Mouse (Mus musculus): ENCODE results near the gene Neb. TPM values are rescaled to one million over a fixed set of nuclear protein-coding genes. Genes with fewer than 3 reads are reported as not detected.
"Not testable (repeated sequence)": the region's sequence is repeated elsewhere in the genome, so short reads cannot be mapped to it uniquely, and the experiment has no call there.

Neb gene
- total RNA-seq, 2 experiments from 2014 or later, result 1.2 to 1.4 TPM

DNA sequence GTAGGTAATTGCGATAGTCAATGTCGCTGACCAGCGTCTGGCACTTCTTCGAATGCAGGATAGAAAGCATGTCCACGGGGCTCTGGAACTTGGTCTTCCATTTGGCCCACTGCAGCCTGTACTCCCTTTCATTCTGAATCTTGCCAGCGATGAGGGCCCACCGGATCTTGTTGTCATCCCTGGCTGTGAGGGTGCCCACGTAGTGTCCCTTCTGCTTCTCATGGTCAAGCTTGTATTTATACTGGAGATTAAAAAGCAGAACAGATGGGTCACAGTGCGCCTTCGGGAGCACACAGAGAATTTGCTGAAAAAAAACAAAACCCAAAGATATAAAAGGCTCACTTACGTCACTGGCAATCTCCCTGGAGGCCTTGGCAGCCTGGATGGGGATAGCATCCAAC, 165.7 kb downstream of the Neb start:
- DNase-seq (ENCODE audit: extremely low spot score in 1 of 2, low spot score in 1 of 2), result no peak

DNA sequence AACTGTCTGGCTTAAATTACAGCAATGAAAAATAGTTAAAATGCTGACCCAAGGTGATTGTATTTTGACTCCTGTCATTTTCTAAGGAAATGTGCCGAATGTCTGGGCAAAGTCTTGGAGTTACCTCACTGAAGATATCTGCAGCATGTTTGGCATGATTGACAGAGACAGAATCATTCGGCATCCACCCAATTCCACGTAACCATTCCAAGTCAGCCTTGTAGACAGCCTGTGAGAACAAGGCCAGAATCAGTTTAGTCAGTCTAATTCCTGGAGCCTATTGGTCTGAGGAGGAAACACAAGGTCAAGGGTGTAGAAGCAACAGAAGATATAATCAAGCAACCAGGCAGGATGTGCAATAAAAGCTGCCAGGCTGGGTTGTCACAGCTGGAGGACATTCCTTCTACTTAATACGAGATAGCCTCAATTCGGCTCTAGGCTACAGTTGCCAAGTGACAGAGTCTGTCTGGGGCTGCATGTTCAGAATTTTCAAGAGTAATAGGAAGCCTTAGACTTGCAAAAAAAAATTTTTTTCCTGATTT, 166.8 kb downstream of the Neb start:
- no peak for DNase-seq (ENCODE audit: extremely low spot score in 1 of 2, low spot score in 1 of 2)

- no peak for DNase-seq (ENCODE audit: extremely low spot score in 1 of 2, low spot score in 1 of 2)
Measured at GRCm38 (mm10) chr2:52210685-52211084, 167.6 kb downstream of the Neb start.

- DNase-seq (ENCODE audit: extremely low spot score in 1 of 2, low spot score in 1 of 2), result no peak
Measured at GRCm38 (mm10) chr2:52204992-52205391, 173.3 kb downstream of the Neb start.

DNA sequence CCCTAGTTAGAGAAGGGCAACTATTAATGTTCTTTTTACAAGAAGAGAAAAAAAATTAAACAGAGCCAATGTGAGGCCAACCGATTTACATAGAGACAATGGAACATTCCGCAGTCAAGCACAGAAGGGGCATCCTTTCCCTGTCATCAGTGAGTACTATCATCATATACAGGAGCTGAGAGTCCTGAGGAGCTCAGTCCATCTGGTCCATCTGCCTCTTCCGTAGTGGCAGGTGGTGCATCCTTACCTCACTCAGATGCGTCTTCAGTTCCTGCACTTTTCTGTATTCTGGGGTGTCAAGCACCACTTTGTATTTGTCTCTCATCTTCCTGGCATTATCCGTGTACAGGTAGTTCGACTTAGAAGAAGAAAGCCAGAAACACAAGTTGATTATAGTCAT, 184.6 kb downstream of the Neb start:
- DNase-seq (ENCODE audit: extremely low spot score in 1 of 2, low spot score in 1 of 2), result no peak

DNA sequence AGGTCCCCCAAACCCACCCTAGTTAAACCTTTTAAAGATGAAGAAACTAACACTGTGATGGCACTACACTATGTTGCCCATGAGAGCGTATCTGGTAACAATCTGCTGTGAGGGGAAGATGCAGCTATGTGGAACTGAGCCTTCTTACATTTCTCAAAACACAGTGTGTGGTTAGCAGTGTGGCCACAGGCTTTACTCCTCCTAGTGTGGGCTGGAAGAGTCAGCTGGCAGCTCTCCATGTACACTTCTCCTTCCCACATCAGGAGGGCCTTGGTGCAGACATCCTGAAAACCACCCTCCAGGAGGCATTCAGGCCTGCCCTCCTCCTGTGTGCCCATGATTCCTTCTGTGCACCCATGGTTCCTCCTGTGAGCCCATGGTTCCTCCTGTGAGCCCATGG, 198.6 kb downstream of the Neb start:
- DNase-seq (ENCODE audit: extremely low spot score in 1 of 2, low spot score in 1 of 2), result no peak

- DNase-seq (ENCODE audit: extremely low spot score in 1 of 2, low spot score in 1 of 2), result no peak
Measured at GRCm38 (mm10) chr2:52177726-52178125, 200.5 kb downstream of the Neb start.

DNA sequence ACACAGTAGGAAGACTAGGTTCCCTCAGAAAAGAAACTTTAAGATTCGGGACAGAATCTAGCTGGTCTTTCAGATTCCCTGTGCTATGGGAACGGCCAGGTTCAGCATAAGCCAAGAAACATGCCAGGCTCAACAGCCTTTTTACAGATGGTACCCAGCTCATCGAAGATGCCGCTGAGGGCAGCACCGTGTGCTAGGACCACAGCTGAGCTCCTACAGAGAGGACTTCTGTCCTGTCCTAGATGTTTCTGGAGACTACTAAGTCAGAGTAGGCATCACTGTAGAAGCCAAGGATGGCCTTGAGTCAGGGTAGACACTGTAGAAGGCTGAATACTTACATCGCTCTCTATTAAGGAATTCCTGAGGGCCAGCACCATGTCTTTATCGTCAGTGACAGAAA, 201.1 kb downstream of the Neb start:
- DNase-seq (ENCODE audit: extremely low spot score in 1 of 2, low spot score in 1 of 2), result no peak

DNA sequence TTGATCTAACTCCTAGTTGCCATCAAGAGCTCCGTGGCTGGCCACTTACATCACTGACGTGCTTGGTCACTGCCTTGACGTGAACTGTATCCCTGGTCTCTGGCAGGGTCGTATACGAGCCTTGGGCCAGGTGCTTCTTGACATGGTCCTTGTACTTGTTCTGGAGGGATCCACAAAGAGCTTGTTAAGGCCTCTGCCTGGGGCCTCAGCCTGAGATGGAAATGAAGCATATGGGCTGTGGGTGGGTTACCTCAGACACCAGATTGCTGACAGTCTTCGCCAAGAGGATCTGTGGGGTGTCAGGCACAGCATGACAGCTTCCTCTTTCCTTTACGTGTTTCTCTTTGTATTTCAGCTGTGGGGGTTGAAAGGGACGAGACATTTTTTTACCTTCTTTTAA, 201.7 kb downstream of the Neb start:
- peak; percentile 38 to 42 for DNase-seq (ENCODE audit: extremely low spot score in 1 of 2, low spot score in 1 of 2)

- DNase-seq (ENCODE audit: extremely low spot score in 1 of 2, low spot score in 1 of 2), result no peak
Measured at GRCm38 (mm10) chr2:52174951-52175350, 203.3 kb downstream of the Neb start.

- no peak for DNase-seq (ENCODE audit: extremely low spot score in 1 of 2, low spot score in 1 of 2)
Measured at GRCm38 (mm10) chr2:52169243-52170005, 208.8 kb downstream of the Neb start.

DNA sequence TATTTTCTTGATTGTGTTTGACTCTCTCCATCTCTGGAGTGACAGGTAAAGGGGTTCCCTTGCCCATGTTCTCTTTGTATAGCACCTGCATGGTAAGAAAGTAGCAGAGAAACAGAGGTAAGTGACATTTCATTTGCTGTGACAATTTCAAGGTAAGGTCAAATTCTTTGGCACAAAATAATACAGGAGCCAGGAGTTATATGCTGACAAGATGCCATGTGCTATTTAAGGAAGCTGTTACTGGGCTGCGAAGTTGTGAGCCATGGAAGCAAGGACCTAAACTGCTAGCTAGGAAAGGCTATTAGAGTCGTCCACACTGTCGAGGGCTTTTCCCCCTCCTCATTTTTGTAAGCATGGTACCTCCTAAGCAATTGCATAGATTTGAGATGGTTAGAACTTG, 225.2 kb downstream of the Neb start:
- no peak for DNase-seq (ENCODE audit: extremely low spot score in 1 of 2, low spot score in 1 of 2)

DNA sequence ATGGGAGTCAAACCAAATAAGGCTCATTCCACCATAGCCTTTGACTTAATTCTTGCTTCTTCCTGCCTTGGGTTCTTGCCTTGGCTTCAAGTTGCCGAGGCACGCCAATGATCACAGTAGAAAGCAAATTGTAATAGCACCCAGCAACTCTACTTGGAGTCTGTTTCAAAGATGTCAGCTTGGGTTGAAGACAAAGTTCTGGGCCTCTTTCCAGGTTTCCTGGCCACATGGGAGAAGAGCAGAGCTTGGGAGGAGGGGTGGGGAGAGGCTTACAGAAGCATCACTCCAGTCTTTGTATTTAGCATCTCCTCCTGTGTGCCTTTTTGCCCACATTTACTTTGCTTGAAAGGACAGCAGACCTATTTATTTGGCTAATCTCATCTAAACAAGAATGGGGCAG, 244.9 kb downstream of the Neb start:
- DNase-seq (ENCODE audit: extremely low spot score in 1 of 2, low spot score in 1 of 2), result no peak

- DNase-seq (ENCODE audit: extremely low spot score in 1 of 2, low spot score in 1 of 2), result not testable (repeated sequence)
Measured at GRCm38 (mm10) chr2:52131370-52131769, 246.9 kb downstream of the Neb start.

DNA sequence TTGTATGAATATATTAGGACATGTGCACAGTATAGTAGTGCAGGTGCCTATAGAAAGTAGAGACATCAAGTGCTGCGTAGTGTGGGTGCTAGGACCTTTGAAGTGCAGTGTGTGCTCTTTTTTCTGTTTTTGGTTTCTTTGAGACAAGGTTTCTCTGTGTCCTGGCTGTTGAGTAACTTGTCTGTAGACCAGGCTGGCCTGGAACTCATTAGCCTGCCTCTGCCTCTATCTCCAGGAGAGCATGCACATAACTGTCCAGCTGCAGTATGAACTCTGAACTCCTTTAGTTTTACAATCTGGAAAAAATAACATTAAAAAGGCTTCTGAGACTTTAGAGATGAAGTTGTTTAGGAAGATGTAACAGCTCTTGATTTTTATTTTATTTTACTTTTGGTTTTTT, 264.2 kb downstream of the Neb start:
- DNase-seq (ENCODE audit: extremely low spot score in 1 of 2, low spot score in 1 of 2), result no peak

Small RNA genes lying within 50 kb of the gene (microRNA-seq; reads per million reads assigned to microRNA genes)
- 0 reads per million in 2 experiments for gene Gm22095

Other genes with a start within 250 kb of the Neb start
- gene Arl5a, start 46.4 kb upstream of the Neb start, total RNA-seq (2021), result 10 to 100 TPM; 57.8 to 63.1 TPM